Mouse (Mus musculus) embryonic facial prominence, embryonic 14.5 days (tissue): ENCODE results near the gene Sec14l2. TPM values are rescaled to one million over a fixed set of nuclear protein-coding genes. Genes with fewer than 3 reads are reported as not detected.
A peak's percentile ranks its signal among the peaks of the same experiment; 100 is the strongest.
"Not testable (repeated sequence)": the region's sequence is repeated elsewhere in the genome, so short reads cannot be mapped to it uniquely, and the experiment has no call there.

Experiments used
- ATAC-seq: fragments of 200-750 bp; cut with Nextera tagmentation; 2 replicates; pipeline ENCODE4 v1.8.0; 2017; ENCODE audit warnings: low read depth, moderate number of reproducible peaks, moderate TSS enrichment
- DNase-seq: peaks from one replicate; pipeline ENCODE4 v3.0.0-alpha.2; 2015; ENCODE audit warnings: low spot score
- H3K27ac ChIP-seq: fragments of 300-500 bp; sonication (generic); replicated peaks from 2 replicates; pipeline ENCODE4 v1.5.1; 2014; ENCODE audit warnings: low read depth, mild to moderate bottlenecking, low read length, moderate library complexity
- H3K27me3 ChIP-seq: fragments of 300-500 bp; sonication (generic); replicated peaks from 2 replicates; pipeline ENCODE4 v1.6.1; 2014; ENCODE audit warnings: low read length; ENCODE audit not compliant: control insufficient read depth, insufficient read depth
- H3K36me3 ChIP-seq: fragments of 300-500 bp; sonication (generic); 2 replicates; pipeline ENCODE4 v1.6.1; 2014; ENCODE audit warnings: low read length, mixed read lengths; ENCODE audit not compliant: control insufficient read depth, insufficient read depth
- H3K4me1 ChIP-seq: fragments of 300-500 bp; sonication (generic); 2 replicates; pipeline ENCODE4 v1.6.1; 2014; ENCODE audit warnings: antibody characterized with exemption, low read length; ENCODE audit not compliant: control insufficient read depth, insufficient read depth
- H3K4me2 ChIP-seq: fragments of 300-500 bp; sonication (generic); 2 replicates; pipeline ENCODE4 v1.6.1; 2014; ENCODE audit warnings: low read depth, mild to moderate bottlenecking, low read length, moderate library complexity, mixed read lengths
- H3K4me3 ChIP-seq: fragments of 300-500 bp; sonication (generic); 2 replicates; pipeline ENCODE4 v1.5.1; 2014; ENCODE audit warnings: low read depth, mild to moderate bottlenecking, low read length
- H3K9ac ChIP-seq: fragments of 300-500 bp; sonication (generic); 2 replicates; pipeline ENCODE4 v1.6.1; 2014; ENCODE audit warnings: low read depth, mild to moderate bottlenecking, low read length, moderate library complexity, mixed read lengths
- H3K9me3 ChIP-seq: fragments of 300-500 bp; sonication (generic); 2 replicates; pipeline ENCODE4 v1.6.1; 2016; ENCODE audit warnings: low read length; ENCODE audit not compliant: control insufficient read depth
- WGBS: fragments of 180-500 bp; shearing (Covaris S2); extraction: QIAGEN DNeasy Blood & Tissue Kit; methylation state at CpG from one replicate; pipeline ENCODE4 v1.1.7; 2014; 5-methylcytosine and 5-hydroxymethylcytosine counted together
- polyA plus RNA-seq: library from polyadenylated mRNA; unstranded; fragments of >200 nt; fragmentation: Nextera tagmentation; extraction: Ambion mirVana; gene quantifications from 2 replicates; pipeline ENCODE4 v1.2.1, GENCODE M21; 2014

Sec14l2 gene
- polyA plus RNA-seq, 1 experiment from 2014 or later = 2.2 TPM

- Histone ChIP-seq H3K9ac (no peak overlapping the region), H3K9me3 (no peaks in the 10 kb centered on the region), H3K27me3 (no peaks in the 10 kb centered on the region), H3K36me3 (peaks cover 68% of the 10 kb centered on the region), H3K4me3 (no peak overlapping the region), H3K4me1 (peaks cover 4% of the 10 kb centered on the region), H3K27ac (no peak overlapping the region), H3K4me2 (no peak overlapping the region)
- no peak for DNase-seq
- no peak for ATAC-seq
- WGBS = 76% methylated on average over 2 of the region's 2 CpGs
Measured at GRCm38 (mm10) chr11:4138964-4139363, 15.7 kb upstream of the Sec14l2 start.

GRCm38 (mm10) chr11:4134986-4135935 lies 12.0 kb upstream of the Sec14l2 start, which contains the start of gene Rnf215:
Gene Rnf215, plus strand, starts transcription at chr11:4135202.
- no peaks in the 10 kb centered on the region for H3K9me3 ChIP-seq
- peak; percentile 92 for ATAC-seq
- peaks cover 4% of the 10 kb centered on the region for H3K4me1 ChIP-seq
- peak within 1 kb of the TSS; percentile 74 for H3K27ac ChIP-seq
- WGBS = 4% methylated on average over 31 of the region's 66 CpGs
- peak within 1 kb of the TSS; percentile 89 for H3K4me3 ChIP-seq
- H3K27me3 ChIP-seq = no peaks in the 10 kb centered on the region
- H3K4me2 ChIP-seq = peak within 1 kb of the TSS; percentile 89
- H3K9ac ChIP-seq = peak within 1 kb of the TSS; percentile 98
- peaks cover 34% of the 10 kb centered on the region for H3K36me3 ChIP-seq
- DNase-seq = peak; percentile 95

- no peak for ATAC-seq
Measured at GRCm38 (mm10) chr11:4134400-4134799, 11.2 kb upstream of the Sec14l2 start.

DNA sequence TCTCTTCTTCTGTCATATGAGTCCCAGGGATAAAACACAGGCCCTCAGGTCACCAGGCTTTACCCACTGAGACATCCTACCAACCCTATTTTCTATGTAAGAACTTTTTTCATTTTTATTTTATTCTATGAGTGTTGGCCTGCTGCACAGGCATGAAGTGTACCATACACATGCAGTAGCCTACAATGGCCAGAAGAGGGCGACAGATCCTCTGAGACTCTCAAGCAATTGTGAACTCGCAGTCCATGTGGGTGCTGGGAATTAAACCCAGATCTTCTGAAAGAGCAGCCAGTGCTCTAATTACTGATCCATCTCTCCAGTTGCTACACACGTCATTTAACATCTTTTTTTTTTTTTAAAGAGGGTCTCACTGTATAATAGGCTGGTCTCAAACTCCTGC lies 10.2 kb upstream of the Sec14l2 start:
- 64% methylated on average over 3 of the region's 3 CpGs for WGBS
- no peak overlapping the region for H3K27ac ChIP-seq
- H3K4me2 ChIP-seq = no peak overlapping the region
- H3K36me3 ChIP-seq = peaks cover 16% of the 10 kb centered on the region
- H3K9ac ChIP-seq = no peak overlapping the region
- H3K4me1 ChIP-seq = peaks cover 4% of the 10 kb centered on the region
- H3K27me3 ChIP-seq = no peaks in the 10 kb centered on the region
- H3K4me3 ChIP-seq = no peak overlapping the region
- no peak for DNase-seq
- ATAC-seq = no peak
- H3K9me3 ChIP-seq = no peaks in the 10 kb centered on the region

More at GRCm38 (mm10) chr11:4134400-4134799, 11.2 kb upstream of the Sec14l2 start:
- 54% methylated on average over 6 of the region's 6 CpGs for WGBS
- H3K27ac ChIP-seq = no peak overlapping the region
- peaks cover 26% of the 10 kb centered on the region for H3K36me3 ChIP-seq
- H3K9me3 ChIP-seq = no peaks in the 10 kb centered on the region
- H3K9ac ChIP-seq = peak overlapping the region; percentile 98
- peaks cover 4% of the 10 kb centered on the region for H3K4me1 ChIP-seq
- DNase-seq = no peak
- no peaks in the 10 kb centered on the region for H3K27me3 ChIP-seq
- peak overlapping the region; percentile 89; the same call in 1 of the 2 replicates for H3K4me2 ChIP-seq
- peak overlapping the region; percentile 89; the same call in 1 of the 2 replicates for H3K4me3 ChIP-seq

DNA sequence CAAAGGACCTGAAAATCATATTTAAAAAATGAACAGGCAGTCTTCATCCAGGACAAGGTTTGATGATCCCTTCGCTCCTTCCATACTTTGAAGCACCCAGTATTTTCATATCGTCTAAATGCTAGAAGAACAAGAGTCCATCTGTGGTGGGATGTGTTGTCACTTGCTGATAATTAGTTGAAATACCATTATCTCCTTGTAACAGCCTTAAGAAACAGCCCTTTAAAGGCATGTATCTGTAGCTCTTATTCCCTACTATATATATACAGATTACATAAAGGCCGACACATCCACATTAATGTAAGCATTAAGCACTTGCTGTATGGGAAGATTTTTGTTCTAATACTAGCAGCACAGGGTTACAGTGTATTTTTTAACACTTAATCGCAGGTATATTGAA lies 5.2 kb upstream of the Sec14l2 start:
- not testable (repeated sequence) for H3K9ac ChIP-seq, H3K4me2 ChIP-seq, DNase-seq, H3K4me1 ChIP-seq, H3K27me3 ChIP-seq, ATAC-seq, H3K4me3 ChIP-seq, H3K27ac ChIP-seq, H3K36me3 ChIP-seq
- H3K9me3 ChIP-seq = peaks cover 22% of the 10 kb centered on the region; the same call in 1 of the 2 replicates
- WGBS = 86% methylated on average over 4 of the region's 4 CpGs

DNA sequence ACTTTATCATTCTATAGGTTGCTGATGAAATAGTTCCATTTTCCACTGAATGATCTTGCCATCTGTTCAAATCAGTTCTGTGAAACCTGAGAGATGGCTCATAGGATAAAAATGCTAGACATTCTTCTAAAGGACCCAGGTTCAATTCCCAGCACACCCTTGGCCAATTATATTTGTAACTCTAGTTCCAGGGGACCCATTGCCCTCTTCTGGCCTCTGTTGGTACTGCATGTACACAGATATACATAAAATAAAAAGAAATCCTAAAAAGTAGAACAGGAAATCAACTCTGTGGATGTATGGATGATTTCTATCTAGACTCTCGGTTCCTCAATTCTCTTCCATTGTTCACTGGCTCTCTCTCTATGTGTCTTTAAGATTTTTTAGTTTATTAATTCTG lies 3.8 kb upstream of the Sec14l2 start:
- WGBS = 85% methylated on average over 1 of the region's 1 CpGs

DNA sequence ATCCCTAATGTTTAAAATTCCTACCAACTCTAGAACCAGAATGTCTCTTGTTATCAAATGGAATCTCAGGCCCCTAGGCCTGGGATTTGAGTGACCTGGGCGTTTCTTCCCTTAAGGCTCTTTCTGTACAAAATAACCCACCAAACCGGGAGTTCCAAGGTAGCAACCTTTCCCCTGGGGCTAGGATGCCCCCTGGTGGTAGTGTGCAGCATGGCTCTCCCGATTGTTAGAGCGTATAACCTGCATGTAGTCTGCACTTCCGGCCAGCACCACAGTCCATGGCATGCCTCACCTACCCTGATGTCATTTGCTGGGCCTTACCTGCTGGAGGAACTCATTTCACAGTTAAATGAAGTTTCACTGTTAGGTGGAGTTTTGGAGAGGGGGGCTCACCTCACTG lies 707 bp upstream of the Sec14l2 start:
- Histone ChIP-seq H3K4me2 (no peak overlapping the region), H3K27ac (no peak overlapping the region), H3K27me3 (0 out of 2 replicates have a peak, but pooled peaks cover 4% of the 10 kb centered on the region), H3K4me3 (no peak overlapping the region), H3K9ac (no peak overlapping the region), H3K4me1 (no peaks in the 10 kb centered on the region), H3K9me3 (peaks cover 22% of the 10 kb centered on the region; the same call in 1 of the 2 replicates), H3K36me3 (no peaks in the 10 kb centered on the region)
- 61% methylated on average over 5 of the region's 5 CpGs for WGBS
- ATAC-seq (no peak), DNase-seq (no peak)

More for the DNA sequence above, 3.8 kb upstream of the Sec14l2 start:
- no peak overlapping the region for H3K9ac ChIP-seq
- peaks cover 22% of the 10 kb centered on the region; the same call in 1 of the 2 replicates for H3K9me3 ChIP-seq
- no peak for DNase-seq
- ATAC-seq = no peak
- no peaks in the 10 kb centered on the region for H3K36me3 ChIP-seq
- no peaks in the 10 kb centered on the region for H3K4me1 ChIP-seq
- no peaks in the 10 kb centered on the region for H3K27me3 ChIP-seq
- no peak overlapping the region for H3K4me3 ChIP-seq
- no peak overlapping the region for H3K27ac ChIP-seq
- H3K4me2 ChIP-seq = no peak overlapping the region

DNA sequence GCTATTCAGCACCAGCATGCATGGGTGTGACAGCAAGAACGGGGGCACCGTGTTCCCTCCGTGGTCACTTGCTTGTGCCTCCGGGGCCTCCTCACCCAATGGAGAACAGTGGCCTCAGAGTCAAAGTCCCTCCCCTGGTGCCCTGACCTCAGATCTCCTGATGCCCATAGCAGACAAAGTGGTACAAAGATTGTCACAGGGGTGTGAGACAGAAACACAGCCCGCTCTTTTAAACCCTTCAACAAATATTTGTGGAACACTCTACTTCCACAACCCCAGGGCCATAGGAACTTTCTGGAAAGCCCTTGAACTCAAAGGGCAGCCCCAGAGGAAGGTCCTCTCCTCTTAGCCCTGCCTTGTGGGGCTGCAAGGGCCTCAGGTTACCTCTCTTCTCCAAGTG lies 989 bp downstream of the Sec14l2 start:
- Histone ChIP-seq H3K4me2 (no peak overlapping the region), H3K9me3 (peaks cover 22% of the 10 kb centered on the region; the same call in 1 of the 2 replicates), H3K9ac (no peak overlapping the region), H3K27ac (no peak overlapping the region), H3K27me3 (peaks cover 13% of the 10 kb centered on the region), H3K4me3 (no peak overlapping the region), H3K4me1 (peaks cover 6% of the 10 kb centered on the region), H3K36me3 (no peaks in the 10 kb centered on the region)
- DNase-seq (no peak), ATAC-seq (no peak; the same call in 1 of the 2 replicates)
- 76% methylated on average over 5 of the region's 5 CpGs for WGBS
